Mouse (Mus musculus): ENCODE results near the gene Rbm15. TPM values are rescaled to one million over a fixed set of nuclear protein-coding genes. Genes with fewer than 3 reads are reported as not detected.
"Not testable (repeated sequence)": the region's sequence is repeated elsewhere in the genome, so short reads cannot be mapped to it uniquely, and the experiment has no call there.

Gene Rbm15
- polyA plus RNA-seq, 1 experiment from 2014 or later: 7.7 TPM

- Histone ChIP-seq H3K4me3 (replicated peaks; ENCODE audit: low read length) (peak overlapping the region; percentile 77), H3K9me3 (ENCODE audit: control insufficient read depth, low read length) (no peaks in the 10 kb centered on the region), H3K27me3 (ENCODE audit: control insufficient read depth, insufficient read depth, low read length) (no peaks in the 10 kb centered on the region), H3K9ac (peak overlapping the region; percentile 80), H3K27ac (peak overlapping the region; percentile 87), H3K4me2 (replicated peaks) (peak overlapping the region; percentile 83), H3K36me3 (replicated peaks; ENCODE audit: control insufficient read depth, insufficient read depth) (peaks cover 25% of the 10 kb centered on the region), H3K4me1 (replicated peaks; ENCODE audit: control insufficient read depth, insufficient read depth, low read length) (peaks cover 34% of the 10 kb centered on the region)
- ATAC-seq (ENCODE audit: low FRiP score) (peak; percentile 0), DNase-seq (ENCODE audit: low spot score) (no peak)
- under 1% methylated on average over 75 of the region's 75 CpGs for WGBS
Measured at GRCm38 (mm10) chr3:107332127-107332959, 1.1 kb downstream of the Rbm15 start.

GRCm38 (mm10) chr3:107331746-107332126 is 1.7 kb downstream of the Rbm15 start:
- Histone ChIP-seq H3K9ac (peak overlapping the region; percentile 80), H3K4me1 (replicated peaks; ENCODE audit: control insufficient read depth, insufficient read depth, low read length) (peaks cover 34% of the 10 kb centered on the region), H3K36me3 (replicated peaks; ENCODE audit: control insufficient read depth, insufficient read depth) (peaks cover 25% of the 10 kb centered on the region), H3K4me3 (replicated peaks; ENCODE audit: low read length) (peak overlapping the region; percentile 77), H3K9me3 (ENCODE audit: control insufficient read depth, low read length) (no peaks in the 10 kb centered on the region), H3K4me2 (replicated peaks) (peak overlapping the region; percentile 83), H3K27ac (no peak overlapping the region), H3K27me3 (ENCODE audit: control insufficient read depth, insufficient read depth, low read length) (no peaks in the 10 kb centered on the region)
- WGBS: 21% methylated on average over 17 of the region's 17 CpGs
- no peak for ATAC-seq (ENCODE audit: low FRiP score)
- DNase-seq (ENCODE audit: low spot score): no peak

GRCm38 (mm10) chr3:107330503-107331424 is 2.7 kb downstream of the Rbm15 start:
- ATAC-seq (ENCODE audit: low FRiP score) (no peak), DNase-seq (ENCODE audit: low spot score) (no peak)
- peak overlapping the region; percentile 77 for H3K4me3 ChIP-seq (replicated peaks; ENCODE audit: low read length)
- H3K36me3 ChIP-seq (replicated peaks; ENCODE audit: control insufficient read depth, insufficient read depth): peaks cover 29% of the 10 kb centered on the region
- H3K4me2 ChIP-seq (replicated peaks): peak overlapping the region; percentile 83
- 76% methylated on average over 28 of the region's 28 CpGs for WGBS
- H3K9me3 ChIP-seq (ENCODE audit: control insufficient read depth, low read length): no peaks in the 10 kb centered on the region
- no peaks in the 10 kb centered on the region for H3K27me3 ChIP-seq (ENCODE audit: control insufficient read depth, insufficient read depth, low read length)
- H3K27ac ChIP-seq: no peak overlapping the region
- peaks cover 36% of the 10 kb centered on the region for H3K4me1 ChIP-seq (replicated peaks; ENCODE audit: control insufficient read depth, insufficient read depth, low read length)
- H3K9ac ChIP-seq: peak overlapping the region; percentile 80; the same call in 1 of the 2 replicates

GRCm38 (mm10) chr3:107326442-107326841 is 7.0 kb downstream of the Rbm15 start:
- Histone ChIP-seq H3K4me3 (replicated peaks; ENCODE audit: low read length) (no peak overlapping the region), H3K36me3 (replicated peaks; ENCODE audit: control insufficient read depth, insufficient read depth) (peaks cover 52% of the 10 kb centered on the region), H3K9me3 (ENCODE audit: control insufficient read depth, low read length) (no peaks in the 10 kb centered on the region), H3K4me2 (replicated peaks) (no peak overlapping the region), H3K4me1 (replicated peaks; ENCODE audit: control insufficient read depth, insufficient read depth, low read length) (peaks cover 52% of the 10 kb centered on the region), H3K9ac (no peak overlapping the region), H3K27ac (no peak overlapping the region), H3K27me3 (ENCODE audit: control insufficient read depth, insufficient read depth, low read length) (no peaks in the 10 kb centered on the region)
- no peak for DNase-seq (ENCODE audit: low spot score)
- 100% methylated on average over 1 of the region's 1 CpGs for WGBS
- no peak for ATAC-seq (ENCODE audit: low FRiP score)

- no peak overlapping the region for H3K27ac ChIP-seq
- H3K36me3 ChIP-seq (replicated peaks; ENCODE audit: control insufficient read depth, insufficient read depth): peaks cover 27% of the 10 kb centered on the region
- H3K4me1 ChIP-seq (replicated peaks; ENCODE audit: control insufficient read depth, insufficient read depth, low read length): peaks cover 31% of the 10 kb centered on the region
- no peak for ATAC-seq (ENCODE audit: low FRiP score)
- no peak overlapping the region for H3K4me3 ChIP-seq (replicated peaks; ENCODE audit: low read length)
- no peaks in the 10 kb centered on the region for H3K9me3 ChIP-seq (ENCODE audit: control insufficient read depth, low read length)
- no peak overlapping the region for H3K9ac ChIP-seq
- H3K4me2 ChIP-seq (replicated peaks): no peak overlapping the region
- no peaks in the 10 kb centered on the region for H3K27me3 ChIP-seq (ENCODE audit: control insufficient read depth, insufficient read depth, low read length)
- no peak for DNase-seq (ENCODE audit: low spot score)
Measured at GRCm38 (mm10) chr3:107321776-107322175, 11.7 kb downstream of the Rbm15 start.

- H3K9me3 ChIP-seq (ENCODE audit: control insufficient read depth, low read length): no peaks in the 10 kb centered on the region
- 90% methylated on average over 2 of the region's 2 CpGs for WGBS
- no peak overlapping the region for H3K27ac ChIP-seq
- H3K9ac ChIP-seq: no peak overlapping the region
- no peak overlapping the region for H3K4me3 ChIP-seq (replicated peaks; ENCODE audit: low read length)
- no peaks in the 10 kb centered on the region for H3K27me3 ChIP-seq (ENCODE audit: control insufficient read depth, insufficient read depth, low read length)
- H3K4me2 ChIP-seq (replicated peaks): no peak overlapping the region
- no peak for DNase-seq (ENCODE audit: low spot score)
- H3K4me1 ChIP-seq (replicated peaks; ENCODE audit: control insufficient read depth, insufficient read depth, low read length): peaks cover 31% of the 10 kb centered on the region
- no peak for ATAC-seq (ENCODE audit: low FRiP score)
- H3K36me3 ChIP-seq (replicated peaks; ENCODE audit: control insufficient read depth, insufficient read depth): peaks cover 26% of the 10 kb centered on the region
Measured at GRCm38 (mm10) chr3:107321141-107321540, 12.3 kb downstream of the Rbm15 start.

- Histone ChIP-seq H3K9ac (no peak overlapping the region), H3K4me1 (replicated peaks; ENCODE audit: control insufficient read depth, insufficient read depth, low read length) (peaks cover 4% of the 10 kb centered on the region; the same call in 1 of the 2 replicates), H3K27ac (no peak overlapping the region), H3K36me3 (replicated peaks; ENCODE audit: control insufficient read depth, insufficient read depth) (no peaks in the 10 kb centered on the region; the same call in 1 of the 2 replicates), H3K9me3 (ENCODE audit: control insufficient read depth, low read length) (no peaks in the 10 kb centered on the region), H3K4me2 (replicated peaks) (no peak overlapping the region), H3K4me3 (replicated peaks; ENCODE audit: low read length) (no peak overlapping the region), H3K27me3 (ENCODE audit: control insufficient read depth, insufficient read depth, low read length) (no peaks in the 10 kb centered on the region)
- 89% methylated on average over 3 of the region's 3 CpGs for WGBS
- no peak for ATAC-seq (ENCODE audit: low FRiP score)
- DNase-seq (ENCODE audit: low spot score): no peak
Measured at GRCm38 (mm10) chr3:107317338-107317737, 16.1 kb downstream of the Rbm15 start.

- H3K36me3 ChIP-seq (replicated peaks; ENCODE audit: control insufficient read depth, insufficient read depth); H3K9me3 ChIP-seq (ENCODE audit: control insufficient read depth, low read length); H3K9ac ChIP-seq; H3K4me3 ChIP-seq (replicated peaks; ENCODE audit: low read length); H3K4me2 ChIP-seq (replicated peaks); ATAC-seq (ENCODE audit: low FRiP score); H3K4me1 ChIP-seq (replicated peaks; ENCODE audit: control insufficient read depth, insufficient read depth, low read length); DNase-seq (ENCODE audit: low spot score); H3K27me3 ChIP-seq (ENCODE audit: control insufficient read depth, insufficient read depth, low read length); H3K27ac ChIP-seq: not testable (repeated sequence)
- WGBS: 76% methylated on average over 4 of the region's 4 CpGs
Measured at GRCm38 (mm10) chr3:107296917-107297316, 36.6 kb downstream of the Rbm15 start.

- 88% methylated on average over 5 of the region's 5 CpGs for WGBS
Measured at GRCm38 (mm10) chr3:107295672-107296360, 37.7 kb downstream of the Rbm15 start.

More at GRCm38 (mm10) chr3:107295672-107296360, 37.7 kb downstream of the Rbm15 start:
- H3K27me3 ChIP-seq (ENCODE audit: control insufficient read depth, insufficient read depth, low read length): no peaks in the 10 kb centered on the region
- no peak overlapping the region for H3K27ac ChIP-seq
- no peaks in the 10 kb centered on the region for H3K36me3 ChIP-seq (replicated peaks; ENCODE audit: control insufficient read depth, insufficient read depth)
- H3K9ac ChIP-seq: no peak overlapping the region
- no peak overlapping the region for H3K4me2 ChIP-seq (replicated peaks)
- no peak for DNase-seq (ENCODE audit: low spot score)
- no peak for ATAC-seq (ENCODE audit: low FRiP score)
- H3K4me1 ChIP-seq (replicated peaks; ENCODE audit: control insufficient read depth, insufficient read depth, low read length): no peaks in the 10 kb centered on the region
- no peaks in the 10 kb centered on the region for H3K9me3 ChIP-seq (ENCODE audit: control insufficient read depth, low read length)
- no peak overlapping the region for H3K4me3 ChIP-seq (replicated peaks; ENCODE audit: low read length)

Data from hindbrain, embryonic 14.5 days (tissue).